Mouse (Mus musculus) urinary bladder, postnatal 25 days (tissue): ENCODE results near the gene Igf1r.

Experiments used
- DNase-seq: peaks from one replicate; pipeline ENCODE4 v3.0.0; 2022; ENCODE audit warnings: low spot score

Igf1r gene

DNA sequence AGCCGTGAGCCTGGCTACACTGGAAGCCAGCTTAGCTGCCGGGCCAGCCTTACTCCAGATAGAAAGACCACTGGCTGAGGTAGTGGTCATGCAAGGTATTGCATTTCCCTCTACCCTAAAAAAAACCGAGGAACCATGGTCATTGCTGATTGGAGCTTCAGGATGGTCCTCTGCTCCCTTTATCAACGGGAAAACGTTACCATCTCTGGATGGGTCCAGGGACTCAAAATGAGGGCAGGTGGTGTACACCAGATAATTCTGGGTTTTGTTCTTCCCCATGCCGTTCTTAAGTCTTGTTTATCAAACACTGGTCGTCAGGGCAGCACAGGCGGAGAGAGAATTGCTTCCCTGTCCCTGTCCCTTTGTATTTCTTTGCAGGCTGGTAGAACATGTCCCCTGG lies 57.0 kb downstream of the Igf1r start:
- DNase-seq: no peak

DNA sequence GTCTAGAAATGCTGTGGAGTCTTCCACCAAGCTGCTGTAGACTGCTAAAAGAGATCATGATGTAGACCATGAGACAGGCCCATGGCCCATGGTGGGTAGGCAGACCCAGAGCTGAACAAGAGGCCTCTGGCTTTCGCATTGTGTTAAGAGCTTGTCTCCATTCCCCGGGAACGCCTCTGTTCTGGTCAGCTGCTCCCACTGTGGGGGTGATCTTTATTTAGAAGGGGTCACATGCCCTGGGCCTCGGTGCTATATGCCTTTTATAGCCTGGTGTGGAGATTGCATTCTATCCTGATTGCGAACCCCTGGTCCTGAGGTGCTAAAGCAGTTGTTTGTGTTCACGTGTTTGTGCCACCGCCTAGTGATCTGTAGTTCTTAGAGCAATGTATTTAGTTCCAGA lies 57.5 kb downstream of the Igf1r start:
- DNase-seq: no peak

DNA sequence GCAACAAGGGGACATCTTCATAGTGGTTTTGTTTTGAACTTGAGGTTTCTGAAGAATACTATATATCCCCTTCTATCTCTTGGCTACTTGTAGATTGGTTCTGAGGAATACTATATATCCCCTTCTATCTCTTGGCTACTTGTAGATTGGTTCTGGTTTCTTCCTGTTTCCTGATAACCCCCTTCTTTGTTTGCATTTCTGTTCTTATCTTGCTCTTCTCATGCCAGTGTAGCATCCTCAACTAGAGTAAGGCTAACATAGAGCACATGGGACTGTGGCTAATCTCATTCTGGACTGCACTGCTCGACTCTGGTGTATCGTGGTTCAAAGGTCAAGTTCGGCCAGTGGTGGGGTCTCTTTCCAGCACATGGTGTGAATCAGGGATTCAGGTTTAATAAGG lies 58.2 kb downstream of the Igf1r start:
- no peak for DNase-seq

DNA sequence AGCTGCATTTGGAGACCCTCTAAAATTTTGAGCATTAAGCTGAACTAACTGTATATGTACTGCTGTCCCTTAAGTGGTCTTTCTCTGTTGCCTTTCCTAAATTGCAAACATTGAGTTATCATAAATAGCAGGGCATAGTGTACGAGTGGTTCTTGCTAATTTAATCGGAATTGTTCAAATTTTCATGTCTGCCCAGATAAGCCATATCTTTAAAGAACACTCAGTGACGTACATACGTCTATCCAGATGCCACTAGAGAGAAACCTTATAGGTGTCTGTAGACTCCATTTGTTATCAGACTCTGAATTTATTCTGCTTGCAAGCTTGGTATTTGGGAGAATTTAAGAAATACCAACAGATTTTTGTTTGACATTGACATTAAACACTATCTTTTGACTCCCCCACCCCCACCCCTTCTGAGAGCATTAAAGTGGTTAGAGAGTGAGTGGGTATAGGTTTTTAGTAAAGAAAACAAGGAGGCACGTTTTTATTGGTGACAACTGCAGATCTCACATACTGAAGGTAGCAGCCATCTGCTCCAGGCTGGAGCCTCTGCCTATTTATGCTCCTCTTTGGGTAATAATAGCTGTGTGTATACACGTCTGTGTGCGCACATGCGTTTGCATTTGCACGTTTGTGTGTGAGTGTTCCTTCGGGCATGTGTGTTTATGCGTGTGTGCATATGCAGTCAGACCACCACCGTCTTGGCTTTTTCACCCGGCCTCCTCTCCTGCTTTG lies 58.9 kb downstream of the Igf1r start:
- DNase-seq: no peak

DNA sequence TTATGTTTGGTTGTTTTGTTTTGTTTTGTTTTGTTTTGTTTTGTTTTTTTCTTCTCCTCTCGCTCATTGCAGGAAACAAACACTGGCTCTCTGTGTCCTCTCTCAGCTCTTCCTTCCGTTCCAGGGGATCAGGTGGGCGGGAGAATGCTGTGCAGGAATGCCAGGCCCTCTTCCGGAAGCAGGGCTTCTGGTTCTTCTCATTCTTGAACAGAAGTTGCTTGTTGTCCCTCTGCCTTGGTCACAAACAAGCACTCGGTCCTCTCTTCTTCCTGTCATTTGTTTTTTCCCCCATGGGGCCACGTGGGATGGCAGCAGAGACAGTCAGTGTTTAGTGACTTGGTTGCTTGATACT lies 59.5 kb downstream of the Igf1r start:
- no peak for DNase-seq

DNA sequence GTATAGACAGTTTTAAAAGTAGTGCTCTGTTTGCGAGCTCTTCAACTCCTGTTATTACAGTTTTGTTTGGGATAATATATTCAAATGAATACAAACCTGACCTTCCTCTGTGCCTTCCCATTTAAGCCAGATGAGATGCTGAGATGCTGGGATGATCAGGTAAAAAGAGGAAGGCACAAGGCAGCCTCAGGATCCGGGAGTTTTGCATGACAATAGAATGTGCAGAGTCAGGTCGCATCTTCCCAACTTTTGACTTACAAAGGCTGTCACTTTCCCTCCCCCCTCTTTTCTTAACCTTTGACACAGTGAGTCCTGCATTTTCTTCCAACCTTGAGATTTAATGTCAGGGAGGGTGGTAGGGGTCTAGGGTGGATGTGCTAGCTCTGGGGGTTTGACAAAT lies 61.9 kb downstream of the Igf1r start:
- DNase-seq: no peak

DNA sequence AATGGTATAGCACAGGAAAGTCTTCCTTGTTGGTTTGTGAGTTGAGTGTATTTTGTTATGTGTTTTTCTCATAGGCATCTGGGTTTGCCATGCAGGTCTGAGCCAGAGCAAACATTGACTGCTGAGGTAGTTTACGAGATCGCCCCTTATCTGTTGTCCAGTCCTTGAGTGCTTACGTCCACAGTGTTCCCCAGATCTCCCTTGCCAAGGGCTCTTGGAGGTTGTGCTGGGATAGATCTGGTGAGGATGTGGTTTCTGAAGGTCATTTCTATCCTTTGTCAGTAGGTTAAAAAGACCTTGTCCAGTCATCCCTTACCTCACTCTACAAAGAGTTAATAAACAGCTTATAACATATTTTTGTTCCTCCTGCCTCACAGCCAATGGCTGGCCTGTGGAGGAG lies 62.8 kb downstream of the Igf1r start:
- no peak for DNase-seq

DNA sequence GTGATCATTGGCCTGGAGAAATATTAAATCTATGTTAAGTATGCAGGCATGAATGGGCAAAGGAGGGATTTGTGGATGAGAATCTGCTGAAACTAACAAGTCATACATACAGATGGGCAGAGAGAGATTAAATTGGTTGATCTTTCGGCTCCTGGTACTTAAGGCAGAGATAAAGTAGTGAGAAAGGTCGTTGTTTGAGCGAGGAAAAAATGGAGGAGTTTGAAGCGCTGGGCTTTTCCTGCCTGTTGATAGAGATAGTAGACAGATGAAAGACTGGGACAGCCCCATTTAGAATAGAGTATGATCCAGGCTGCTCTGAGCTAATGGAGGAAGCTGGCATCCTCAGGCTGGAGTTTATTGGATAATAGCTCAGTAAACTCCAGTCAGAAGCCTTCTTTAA lies 65.4 kb downstream of the Igf1r start:
- no peak for DNase-seq

DNA sequence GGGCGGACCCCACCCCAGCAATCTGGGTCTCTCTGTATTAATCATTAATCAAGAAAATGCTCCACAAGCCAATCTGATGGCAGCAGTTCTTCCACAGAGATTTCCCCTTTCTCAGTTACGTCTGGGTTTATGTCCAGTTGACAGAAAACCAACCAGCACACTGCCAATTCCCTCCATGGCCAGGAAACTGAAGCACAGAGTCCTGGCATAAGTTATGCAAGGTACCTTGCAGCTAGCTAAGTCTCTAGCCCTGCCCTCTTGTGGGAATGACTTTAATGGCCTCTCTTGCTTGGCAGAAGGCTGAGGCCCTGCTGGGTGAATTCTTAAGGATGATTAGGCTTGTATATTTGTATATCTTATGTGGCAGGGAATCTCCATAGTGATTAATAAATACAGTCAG lies 67.9 kb downstream of the Igf1r start:
- DNase-seq: no peak

DNA sequence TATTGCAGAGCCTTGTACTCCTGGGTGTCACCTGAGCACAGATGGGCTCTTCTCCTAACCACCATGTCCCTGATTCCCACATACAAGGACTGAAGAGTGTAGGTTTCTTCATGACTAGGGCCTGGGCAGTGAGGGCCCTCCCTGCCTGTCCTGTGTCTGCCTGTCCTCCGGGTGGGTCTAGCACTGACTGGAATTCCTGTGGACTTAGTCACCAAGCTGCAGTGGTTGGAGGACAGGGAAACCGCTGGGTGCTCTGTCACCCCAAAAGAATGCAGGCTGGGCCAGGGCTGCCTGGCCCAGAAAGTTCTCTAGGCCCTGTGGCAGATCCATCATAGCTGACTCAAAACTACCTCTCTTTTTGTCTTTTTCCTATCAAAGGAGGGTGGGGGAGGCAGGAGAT lies 69.1 kb downstream of the Igf1r start:
- DNase-seq: peak; percentile 54

DNA sequence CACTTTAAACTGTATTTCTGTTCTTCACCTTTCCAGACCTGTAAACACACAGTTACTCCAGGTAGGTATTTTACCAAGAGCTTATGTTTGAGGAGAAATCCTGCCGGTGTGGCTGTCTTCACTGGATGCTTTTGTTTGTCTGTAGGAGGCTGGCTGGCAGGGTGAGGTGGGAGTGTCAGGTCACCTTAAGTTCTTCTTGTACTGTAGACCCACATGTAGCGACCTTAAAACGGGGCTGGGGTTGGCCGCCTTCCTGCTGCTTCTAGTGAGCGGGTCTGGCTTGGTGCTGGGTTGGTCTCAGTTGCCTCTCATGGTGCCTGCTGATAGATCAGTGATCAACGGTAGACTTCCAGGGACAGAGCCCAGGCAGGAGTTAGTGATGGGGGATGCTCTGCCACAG lies 69.6 kb downstream of the Igf1r start:
- DNase-seq: peak; percentile 19

DNA sequence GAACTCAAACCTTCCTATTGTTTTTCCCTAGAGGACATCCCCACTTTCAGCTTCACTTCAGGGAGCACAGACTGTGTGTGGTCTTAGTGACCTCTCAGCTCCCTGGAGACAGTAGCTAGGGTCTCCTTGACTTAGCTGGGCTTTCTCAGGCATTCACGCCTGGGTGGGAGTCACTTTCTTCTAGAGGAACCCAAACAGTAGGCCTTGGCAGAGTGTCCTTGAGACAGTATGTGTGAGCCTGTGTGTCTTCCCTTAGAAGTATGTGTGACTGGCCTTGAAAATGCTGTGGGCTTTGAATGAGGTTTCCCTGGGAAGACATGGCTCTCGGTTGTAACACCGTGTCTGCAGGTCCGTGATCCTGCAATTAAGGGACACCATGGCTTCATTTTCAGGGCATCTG lies 71.3 kb downstream of the Igf1r start:
- DNase-seq: no peak

DNA sequence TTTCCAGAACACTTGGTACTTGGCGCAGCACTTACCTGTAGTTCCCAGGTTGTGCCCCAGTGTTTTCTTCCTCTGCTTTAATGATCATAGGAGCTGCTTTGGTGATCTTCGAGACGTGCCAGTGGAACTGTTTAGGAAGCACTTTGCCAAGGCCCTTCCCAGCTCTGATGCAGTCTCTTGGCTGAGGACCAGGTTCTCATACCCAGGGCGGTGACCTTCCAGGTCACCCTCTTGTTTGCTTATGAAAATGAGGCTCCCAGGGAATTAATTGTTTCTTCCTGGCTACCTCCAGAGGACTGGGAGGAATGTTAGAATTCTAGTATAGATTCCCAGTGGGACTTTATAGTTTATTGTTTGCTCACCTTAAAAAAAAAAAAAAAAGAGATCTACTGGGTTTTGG lies 72.0 kb downstream of the Igf1r start:
- no peak for DNase-seq

DNA sequence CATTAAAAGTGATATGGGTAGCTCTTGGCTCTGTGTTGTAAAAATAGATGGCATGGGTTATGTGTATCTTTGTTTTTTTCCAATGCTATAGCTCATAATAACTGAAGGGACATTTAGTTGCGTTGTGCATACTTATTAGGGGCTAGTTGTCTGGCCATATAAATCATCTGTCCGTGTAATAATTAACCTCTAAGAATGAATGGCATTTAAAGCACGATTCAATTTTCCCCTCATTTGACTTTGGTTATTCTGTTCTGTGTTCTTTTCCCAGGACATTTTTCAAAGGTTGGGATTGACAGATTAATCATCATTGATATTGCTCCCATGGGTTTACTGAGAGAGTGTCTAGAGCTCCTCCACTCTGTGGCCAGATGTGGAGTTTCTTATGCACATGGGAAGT lies 72.8 kb downstream of the Igf1r start:
- DNase-seq: no peak

DNA sequence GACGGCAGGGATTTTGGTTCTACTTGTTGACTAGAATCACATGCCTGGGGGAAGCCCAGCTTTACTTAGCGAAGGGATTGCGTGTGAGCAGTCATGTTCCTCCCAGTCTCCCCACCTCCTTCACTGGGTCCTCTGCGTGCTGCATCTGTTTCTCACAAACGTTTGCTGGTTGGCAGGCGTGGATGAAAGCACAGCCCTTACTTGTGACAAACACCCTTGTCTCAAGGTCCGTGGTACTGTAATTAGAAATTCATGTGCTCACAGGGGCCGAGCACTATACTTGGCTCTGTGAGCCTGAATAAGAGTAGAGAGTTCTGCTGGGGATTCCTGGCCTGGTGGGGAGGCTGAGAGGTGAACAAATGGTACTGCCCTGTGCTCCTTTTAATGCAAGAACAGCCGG lies 73.4 kb downstream of the Igf1r start:
- DNase-seq: no peak

DNA sequence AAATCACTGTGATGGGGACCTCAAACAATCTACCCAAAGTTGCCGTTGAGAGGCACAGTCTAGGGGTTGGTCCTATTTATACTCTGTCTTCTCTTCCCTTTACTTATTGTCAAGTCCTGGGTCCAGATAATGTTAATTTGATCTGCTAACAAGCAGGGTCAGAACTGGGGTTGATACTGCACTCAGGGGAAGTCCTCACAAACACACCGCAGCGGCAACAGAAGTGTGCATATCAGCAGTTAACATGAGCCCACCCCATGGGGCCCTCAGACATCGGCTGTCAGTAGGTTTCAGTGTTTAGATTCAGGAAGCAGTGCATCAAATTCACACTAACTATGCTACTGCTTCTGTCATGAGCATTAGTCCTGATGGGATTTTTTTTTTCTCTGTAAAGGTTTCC lies 75.5 kb downstream of the Igf1r start:
- no peak for DNase-seq

DNA sequence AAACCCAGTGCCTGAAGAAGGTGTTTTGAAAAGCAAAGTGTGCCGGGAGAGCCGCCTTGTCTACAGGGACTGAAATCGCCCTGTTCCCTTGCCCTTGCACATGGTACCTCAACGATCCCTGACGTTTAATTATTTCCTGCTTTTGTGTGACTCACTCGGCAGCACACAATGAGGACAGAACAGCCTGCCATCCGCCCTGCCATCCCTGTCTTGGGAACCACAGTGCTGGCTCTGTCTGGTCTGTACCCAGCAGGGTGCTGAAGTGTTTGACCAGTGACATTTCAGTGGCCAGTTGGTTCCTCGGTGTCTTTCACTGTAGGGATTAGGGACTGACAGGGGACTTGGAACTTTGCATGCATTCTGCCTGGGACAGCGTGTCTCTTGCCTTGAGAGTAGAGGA lies 78.2 kb downstream of the Igf1r start:
- no peak for DNase-seq

DNA sequence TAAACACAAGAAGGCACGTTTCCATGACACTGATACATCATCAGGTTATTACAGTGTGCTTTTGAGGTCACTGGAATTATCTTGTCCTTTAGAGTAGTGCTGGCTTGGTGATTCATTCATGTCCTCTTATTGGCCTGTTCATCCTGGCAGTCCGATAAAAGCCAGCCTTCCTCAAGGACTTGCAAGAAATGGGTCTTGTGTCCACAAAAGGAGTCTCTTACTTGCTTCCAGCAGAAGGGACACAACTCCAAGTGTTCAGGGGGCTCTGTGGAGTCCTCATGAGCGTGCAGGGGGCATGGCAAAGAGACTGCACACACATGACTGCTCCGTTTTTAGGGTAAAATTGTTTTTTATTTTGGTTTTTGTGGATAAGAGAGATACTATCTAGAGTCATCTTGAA lies 83.9 kb downstream of the Igf1r start:
- DNase-seq: no peak

DNA sequence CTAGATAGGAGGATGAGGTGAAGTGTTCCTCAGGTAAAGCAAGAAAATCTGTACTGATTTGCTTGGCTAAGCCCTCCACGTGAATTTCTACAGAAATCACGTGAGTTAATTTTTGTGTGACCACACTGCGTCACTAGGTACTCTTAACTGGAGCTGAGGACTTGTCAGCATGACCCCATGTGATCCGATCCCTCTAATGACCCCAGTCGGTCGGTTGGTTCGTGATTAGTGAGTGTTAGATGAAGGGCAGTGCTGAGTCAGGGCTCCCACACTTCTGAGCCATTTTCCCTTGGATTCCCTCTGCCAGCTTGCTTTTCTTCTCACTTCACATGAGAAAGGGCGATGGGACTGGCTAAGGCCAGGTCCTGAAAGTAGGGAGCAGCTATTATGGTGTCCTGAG lies 86.2 kb downstream of the Igf1r start:
- no peak for DNase-seq

DNA sequence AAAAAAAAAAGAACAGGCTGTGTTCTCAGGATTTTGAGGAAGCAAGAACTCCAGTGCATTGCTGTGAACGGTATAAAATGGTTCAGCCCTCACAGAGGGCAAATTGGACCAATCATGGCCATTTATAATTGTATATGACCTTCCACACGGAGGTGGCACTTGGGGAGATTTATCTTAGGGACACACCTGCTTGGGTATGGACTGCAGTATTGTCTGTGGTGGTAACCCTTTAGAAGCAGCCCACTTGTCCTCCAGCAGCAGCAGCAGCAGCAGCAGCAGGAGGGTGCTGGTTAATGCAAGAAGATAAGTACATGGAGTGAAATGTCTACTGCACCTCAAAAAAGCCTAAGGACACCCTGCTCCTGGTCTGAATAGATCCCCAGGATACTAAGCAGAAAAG lies 86.9 kb downstream of the Igf1r start:
- DNase-seq: no peak

DNA sequence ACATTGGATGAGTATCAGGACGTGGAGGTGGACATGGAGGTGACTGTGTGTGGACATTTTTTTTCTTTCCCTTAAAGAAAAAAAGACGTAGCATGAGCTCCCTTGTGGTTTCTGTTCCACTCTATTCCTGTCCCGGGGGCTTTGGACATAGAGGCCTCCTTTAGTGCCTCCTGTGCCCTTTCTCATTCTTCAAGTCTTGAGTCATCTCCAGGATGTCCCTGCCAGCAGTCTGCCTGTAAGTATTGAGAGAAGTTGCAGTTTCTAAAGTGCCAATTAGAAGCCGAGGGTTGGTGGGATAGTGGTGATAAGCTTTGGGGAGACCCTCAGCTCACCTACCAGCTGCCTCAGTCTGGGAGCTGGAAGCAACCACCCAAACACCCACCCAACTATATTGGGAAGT lies 92.0 kb downstream of the Igf1r start:
- DNase-seq: no peak

DNA sequence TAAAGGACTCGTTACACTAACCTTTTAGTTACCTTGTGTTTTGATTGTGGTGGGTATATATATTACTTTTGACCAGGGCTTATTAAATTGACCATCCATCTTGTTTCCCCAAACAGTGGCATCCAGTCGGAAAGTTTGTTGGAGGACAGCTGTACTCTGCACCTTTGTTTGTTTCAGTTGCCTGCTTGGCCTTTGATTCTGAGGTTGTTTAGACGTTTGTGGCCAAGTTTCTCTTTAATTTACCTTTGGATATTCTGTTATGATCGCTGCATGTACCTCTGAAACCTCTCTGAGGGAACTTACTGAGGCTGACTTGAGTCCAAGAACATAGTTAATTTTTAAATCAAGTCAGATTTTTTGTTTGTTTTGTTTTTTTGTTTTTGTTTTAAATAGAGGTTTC lies 94.5 kb downstream of the Igf1r start:
- no peak for DNase-seq

DNA sequence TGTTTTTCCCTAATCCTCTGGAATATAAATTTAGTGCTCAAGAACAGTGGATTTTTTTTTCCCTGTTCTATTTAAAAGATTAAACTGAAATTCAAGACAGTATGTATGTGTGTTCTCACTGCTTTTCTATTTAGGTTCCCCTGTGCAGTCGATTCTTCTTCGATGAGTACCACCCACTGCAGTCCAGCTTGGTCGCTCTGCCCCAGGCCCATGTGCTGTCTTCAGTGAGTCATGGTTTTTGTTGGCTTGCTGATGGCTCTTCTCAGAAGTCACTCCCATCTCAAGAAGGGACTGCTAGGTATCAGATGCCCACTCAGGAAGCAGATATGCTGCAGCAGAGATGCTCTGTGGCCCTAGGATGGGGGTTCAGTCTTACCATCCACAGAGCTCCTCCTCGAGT lies 95.9 kb downstream of the Igf1r start:
- DNase-seq: no peak

DNA sequence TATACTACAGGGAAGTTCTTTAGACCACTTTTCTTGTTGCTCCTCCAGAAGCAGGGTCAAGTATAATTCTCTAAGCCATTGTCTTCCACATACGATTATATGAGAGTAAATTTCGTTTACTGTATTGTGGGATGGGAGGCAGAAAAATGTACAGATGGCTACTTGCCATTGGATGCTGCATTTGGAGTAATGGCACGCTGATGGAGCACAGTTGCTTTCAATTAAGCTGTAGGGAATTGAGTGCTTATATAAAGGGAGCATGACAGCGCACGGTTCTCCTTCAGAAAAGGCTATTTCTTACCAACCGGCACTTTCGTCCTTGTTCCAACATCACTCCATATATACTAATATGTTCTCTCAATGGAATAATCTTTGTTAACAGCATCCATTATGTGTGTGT lies 96.4 kb downstream of the Igf1r start:
- DNase-seq: no peak
